Mouse (Mus musculus): ENCODE measurements at regions not wholly inside any gene's neighbourhood (a gene's known extent, or its start where the extent isn't known, plus 50 kb on each side); places are given as distances from the start of the nearest gene placed in this dataset.

DNA sequence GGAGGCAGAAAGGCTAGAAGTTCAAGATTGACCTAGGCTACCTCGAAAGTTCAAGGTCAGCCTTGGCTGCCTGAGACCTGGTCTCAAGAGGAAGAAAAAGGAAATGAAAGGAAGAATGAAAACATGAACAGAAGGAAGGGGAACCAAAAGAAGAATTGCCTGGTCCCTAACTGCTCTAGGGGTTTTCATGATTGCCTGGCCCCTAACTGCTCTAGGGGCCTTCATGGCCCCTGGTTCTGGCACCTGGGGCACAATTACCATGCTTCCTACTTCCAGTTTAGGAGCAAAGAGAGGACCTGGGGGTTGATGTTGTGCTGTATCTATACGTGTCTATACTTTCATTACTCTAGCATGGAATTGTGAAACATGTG lies 132.8 kb downstream of the Cd24a start:
- no peak for TF ChIP-seq EP300 (IDR thresholded peaks at IDR 0.05; ENCODE audit: low read depth)
- TF ChIP-seq CTCF (IDR thresholded peaks at IDR 0.05; ENCODE audit: low read depth): no peak
